Mouse (Mus musculus) layer of hippocampus, adult 2 months (tissue): ENCODE measurements around the gene Usp47. TPM values are rescaled to one million over a fixed set of nuclear protein-coding genes. Genes with fewer than 3 reads are reported as not detected.

Experiments
- DNase-seq, 2 experiments: peaks; one replicate each; pipeline ENCODE4 v3.0.0; 2022; ENCODE audit warnings: low spot score in 2 of 2
- H3K27ac ChIP-seq: fragments of 200-600 bp; 2 replicates; pipeline ENCODE4 v1.8.1; 2022
- H3K4me3 ChIP-seq: fragments of 200-600 bp; 2 replicates; pipeline ENCODE4 v1.8.1; 2022; ENCODE audit warnings: mild to moderate bottlenecking
- CTCF ChIP-seq: fragments of 200-600 bp; conservative IDR thresholded peaks from 2 replicates; pipeline ENCODE4 v1.8.1; 2022; ENCODE audit warnings: antibody characterized with exemption, mild to moderate bottlenecking, moderate library complexity
- total RNA-seq, 2 experiments: library from RNA; stranded (reverse); gene quantifications; 2 replicates each; pipeline ENCODE4 v1.2.3; 2021

Usp47 gene
- total RNA-seq, 2 experiments from 2014 or later: 65.3 to 66.9 TPM

- H3K27ac ChIP-seq: peak overlapping the region; percentile 46
- DNase-seq: no peak
- no peak for TF ChIP-seq CTCF
- H3K4me3 ChIP-seq: no peak overlapping the region
Measured at GRCm38 (mm10) chr7:112117501-112117900, 94.2 kb downstream of the Usp47 start.

GRCm38 (mm10) chr7:112118086-112118485, 94.8 kb downstream of the Usp47 start:
- Histone ChIP-seq H3K4me3 (no peak overlapping the region), H3K27ac (peak overlapping the region; percentile 46; the same call in 1 of the 2 replicates)
- DNase-seq: no peak
- TF ChIP-seq CTCF: no peak

GRCm38 (mm10) chr7:112119248-112119647, 95.9 kb downstream of the Usp47 start:
- no peak for DNase-seq
- TF ChIP-seq CTCF: no peak
- Histone ChIP-seq H3K27ac (peak overlapping the region; percentile 54; the same call in 1 of the 2 replicates), H3K4me3 (no peak overlapping the region)

- peak overlapping the region; percentile 74 for H3K27ac ChIP-seq
- DNase-seq: no peak
- no peak for TF ChIP-seq CTCF
- no peak overlapping the region for H3K4me3 ChIP-seq
Measured at GRCm38 (mm10) chr7:112120861-112121810, 97.8 kb downstream of the Usp47 start.

- DNase-seq: no peak
- Histone ChIP-seq H3K4me3 (no peak overlapping the region), H3K27ac (peak overlapping the region; percentile 74)
- no peak for TF ChIP-seq CTCF
Measured at GRCm38 (mm10) chr7:112121866-112122500, 98.7 kb downstream of the Usp47 start.

- H3K4me3 ChIP-seq: no peak overlapping the region
- DNase-seq: peak in 1 of 2 experiments; percentile 47
- H3K27ac ChIP-seq: peak overlapping the region; percentile 74
- no peak for TF ChIP-seq CTCF
Measured at GRCm38 (mm10) chr7:112123612-112124011, 100.3 kb downstream of the Usp47 start.

GRCm38 (mm10) chr7:112125625-112126260, 102.4 kb downstream of the Usp47 start:
- Histone ChIP-seq H3K4me3 (no peak overlapping the region), H3K27ac (peak overlapping the region; percentile 43)
- no peak for TF ChIP-seq CTCF

GRCm38 (mm10) chr7:112127085-112127637, 103.9 kb downstream of the Usp47 start:
- no peak for DNase-seq
- peak overlapping the region; percentile 46; the same call in 1 of the 2 replicates for H3K27ac ChIP-seq
- TF ChIP-seq CTCF: no peak
- H3K4me3 ChIP-seq: no peak overlapping the region

More at GRCm38 (mm10) chr7:112125625-112126260, 102.4 kb downstream of the Usp47 start:
- DNase-seq: no peak

- peak in 1 of 2 experiments; percentile 23 for DNase-seq
- peak overlapping the region; percentile 48 for H3K27ac ChIP-seq
- no peak overlapping the region for H3K4me3 ChIP-seq
- no peak for TF ChIP-seq CTCF
Measured at GRCm38 (mm10) chr7:112127954-112128353, 104.7 kb downstream of the Usp47 start.

GRCm38 (mm10) chr7:112128810-112129209, 105.5 kb downstream of the Usp47 start:
- TF ChIP-seq CTCF: no peak
- DNase-seq: no peak
- H3K4me3 ChIP-seq: no peak overlapping the region
- H3K27ac ChIP-seq: peak overlapping the region; percentile 48; the same call in 1 of the 2 replicates

GRCm38 (mm10) chr7:112129851-112130250, 106.5 kb downstream of the Usp47 start:
- TF ChIP-seq CTCF: no peak
- Histone ChIP-seq H3K27ac (peak overlapping the region; percentile 36), H3K4me3 (no peak overlapping the region)
- DNase-seq: no peak

- H3K27ac ChIP-seq: peak overlapping the region; percentile 36; the same call in 1 of the 2 replicates
- no peak overlapping the region for H3K4me3 ChIP-seq
- no peak for TF ChIP-seq CTCF
- DNase-seq: no peak
Measured at GRCm38 (mm10) chr7:112130660-112131059, 107.4 kb downstream of the Usp47 start.

- no peak for TF ChIP-seq CTCF
- no peak for DNase-seq
- Histone ChIP-seq H3K4me3 (no peak overlapping the region), H3K27ac (peak overlapping the region; percentile 2; the same call in 1 of the 2 replicates)
Measured at GRCm38 (mm10) chr7:112132005-112132404, 108.7 kb downstream of the Usp47 start.
